Mouse (Mus musculus) frontal cortex, postnatal 25 days (tissue): Measurements from ENCODE around the gene Fars2.
"Not testable (repeated sequence)": the region's sequence is repeated elsewhere in the genome, so short reads cannot be mapped to it uniquely, and the experiment has no call there.

Source experiments
- DNase-seq, 2 experiments: peaks; one replicate each; pipeline ENCODE4 v3.0.0; 2022; ENCODE audit warnings: low spot score in 2 of 2

Fars2 gene

DNA sequence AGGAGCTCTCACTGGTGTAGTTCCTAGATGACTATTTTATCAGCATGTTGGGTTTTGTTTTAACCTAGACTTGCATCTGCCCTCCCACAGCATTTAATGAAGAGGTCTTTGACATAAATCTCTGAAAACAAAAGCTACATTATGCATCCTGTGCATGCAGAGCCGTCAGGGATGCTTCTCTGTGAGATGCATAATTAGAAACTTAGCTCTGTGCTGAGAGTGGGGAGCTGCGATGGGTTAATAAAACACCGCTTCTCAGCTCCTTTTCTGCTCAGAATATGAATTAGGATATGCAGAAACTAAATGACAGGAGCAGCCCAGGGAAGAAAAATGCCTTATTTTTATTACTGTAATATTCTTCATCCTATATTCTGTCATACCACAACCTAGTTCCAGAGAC, 251.6 kb downstream of the Fars2 start:
- no peak for DNase-seq

DNA sequence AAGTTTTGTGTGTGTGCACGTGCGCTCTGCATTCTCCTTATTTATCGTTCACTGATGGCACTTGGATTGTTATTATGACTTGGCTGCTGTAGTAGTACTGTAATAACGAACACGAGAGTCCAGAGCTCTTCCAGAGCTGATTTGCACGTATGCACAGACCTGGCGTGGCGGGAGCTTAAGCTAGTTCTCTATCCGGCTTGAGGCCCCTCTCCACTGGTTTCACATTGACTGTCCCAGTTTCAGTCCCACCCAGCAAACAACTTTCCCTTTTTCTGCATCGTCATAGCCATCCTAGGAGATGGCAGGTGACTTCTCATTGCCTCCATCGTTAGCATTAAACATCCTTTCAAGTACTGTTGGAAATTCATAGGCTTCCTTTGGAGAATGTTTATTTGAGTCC, 252.2 kb downstream of the Fars2 start:
- no peak for DNase-seq

DNA sequence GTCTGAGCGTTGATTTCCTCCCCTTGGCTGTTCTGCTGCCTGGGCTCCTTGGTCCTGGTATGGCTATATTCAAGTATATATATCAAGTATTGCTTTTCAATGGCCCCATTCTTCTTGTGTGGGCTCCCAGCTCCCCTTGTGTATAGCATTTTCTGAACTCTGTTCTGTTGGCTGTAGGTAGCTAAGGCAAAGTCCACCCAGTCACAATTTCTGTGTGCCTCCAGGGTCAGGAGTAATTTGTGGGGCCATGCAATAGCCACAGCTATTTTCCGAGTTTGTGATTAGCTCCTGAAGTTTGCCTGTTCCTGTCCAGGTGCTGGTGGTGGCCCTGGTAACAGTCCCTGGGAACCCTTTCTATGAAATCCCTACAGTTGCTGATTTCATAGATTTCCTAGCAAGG, 266.0 kb downstream of the Fars2 start:
- DNase-seq: no peak

DNA sequence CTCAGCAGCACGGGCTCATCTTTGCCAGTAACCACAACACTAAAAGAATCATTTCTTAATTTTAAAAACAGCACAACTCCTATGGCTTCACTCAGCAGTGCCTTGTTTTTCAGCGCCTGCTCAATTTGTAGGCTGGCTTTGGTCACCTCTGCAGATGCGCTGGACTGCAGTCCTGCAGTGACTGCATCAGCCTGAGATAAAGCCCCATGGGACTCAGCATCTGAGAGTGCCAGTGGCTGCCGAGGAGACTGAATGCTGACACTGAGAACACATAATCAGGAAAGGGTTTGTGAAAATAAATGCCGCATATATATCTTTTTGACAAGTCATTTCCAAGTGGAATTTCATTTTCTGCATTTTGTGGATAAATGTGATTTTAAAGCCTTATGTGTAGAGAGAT, 268.9 kb downstream of the Fars2 start:
- no peak for DNase-seq

DNA sequence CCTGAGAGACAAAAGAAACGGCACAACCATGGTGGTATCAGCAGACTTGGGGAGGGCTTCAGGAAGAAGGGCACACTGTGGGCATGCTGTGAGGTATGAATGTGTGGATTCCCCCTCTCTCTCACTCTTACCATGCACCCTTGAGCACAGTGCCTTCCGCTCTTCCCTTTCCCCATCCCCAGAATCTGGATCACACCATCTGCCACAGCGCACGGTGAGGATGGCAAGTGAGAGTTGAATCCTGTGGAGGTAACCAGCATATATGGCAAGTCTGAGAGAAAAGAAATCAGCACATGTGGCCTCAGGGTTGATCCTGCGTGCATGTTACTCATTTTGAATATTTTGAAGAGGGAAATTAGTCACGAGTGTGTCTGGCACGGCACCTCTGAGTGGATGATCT, 274.7 kb downstream of the Fars2 start:
- no peak for DNase-seq

DNA sequence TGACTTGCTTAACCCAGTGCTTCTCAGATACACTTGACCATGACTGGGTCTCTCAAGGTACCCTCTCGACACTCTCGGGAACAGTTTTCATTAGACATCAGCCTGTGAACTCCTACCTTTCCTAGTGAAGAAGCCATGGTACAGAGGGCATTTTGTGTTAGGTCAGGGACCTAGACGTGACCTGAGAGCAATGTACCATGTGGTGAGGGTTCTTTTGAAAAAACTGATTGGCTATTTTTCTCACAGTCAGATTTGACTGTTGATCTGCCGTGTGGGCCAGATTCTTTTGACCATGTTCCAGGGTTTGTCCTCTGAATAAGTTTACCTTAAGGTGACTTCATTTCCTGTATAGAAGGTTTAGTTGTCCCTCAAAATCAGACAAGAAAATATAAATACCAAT, 275.5 kb downstream of the Fars2 start:
- no peak for DNase-seq

DNA sequence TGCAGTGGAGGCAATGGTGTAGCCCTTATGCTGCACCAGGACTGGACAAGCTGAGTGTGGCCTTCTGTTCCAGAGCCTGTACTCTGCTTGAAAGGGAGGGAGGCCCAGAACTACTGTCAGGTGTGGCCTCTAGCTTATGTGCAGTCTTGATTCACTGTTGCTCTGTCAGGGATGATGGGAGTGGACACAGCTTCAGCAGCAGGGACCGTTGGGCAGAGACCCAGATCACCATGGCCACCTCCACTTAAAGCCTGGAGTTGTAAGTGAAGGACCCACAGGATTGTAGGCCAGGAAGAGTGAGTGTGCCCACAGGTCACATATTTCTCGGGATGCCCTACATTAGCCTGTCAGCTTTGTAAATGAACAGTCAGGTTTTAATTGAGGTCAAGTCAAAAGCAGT, 283.8 kb downstream of the Fars2 start:
- no peak for DNase-seq

DNA sequence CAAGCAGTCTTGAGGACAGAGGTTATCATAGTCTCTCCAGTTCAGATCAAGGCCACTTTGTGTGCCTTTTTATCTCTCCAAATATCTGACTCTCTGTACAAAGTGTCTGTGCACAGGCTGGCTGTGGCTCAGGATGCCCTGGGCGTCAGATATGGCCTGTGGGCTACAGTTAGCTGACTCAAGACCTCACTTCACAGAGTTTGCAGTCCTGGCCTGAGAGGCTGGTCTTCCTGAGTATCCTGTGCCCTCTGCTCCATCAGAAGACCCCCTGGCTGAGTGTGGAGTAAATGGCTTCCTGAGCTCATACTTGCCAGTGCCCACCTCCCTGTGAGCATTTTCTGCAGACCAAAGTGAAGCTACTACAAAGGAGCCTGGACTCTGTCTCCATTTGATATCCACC, 296.1 kb downstream of the Fars2 start:
- no peak for DNase-seq

DNA sequence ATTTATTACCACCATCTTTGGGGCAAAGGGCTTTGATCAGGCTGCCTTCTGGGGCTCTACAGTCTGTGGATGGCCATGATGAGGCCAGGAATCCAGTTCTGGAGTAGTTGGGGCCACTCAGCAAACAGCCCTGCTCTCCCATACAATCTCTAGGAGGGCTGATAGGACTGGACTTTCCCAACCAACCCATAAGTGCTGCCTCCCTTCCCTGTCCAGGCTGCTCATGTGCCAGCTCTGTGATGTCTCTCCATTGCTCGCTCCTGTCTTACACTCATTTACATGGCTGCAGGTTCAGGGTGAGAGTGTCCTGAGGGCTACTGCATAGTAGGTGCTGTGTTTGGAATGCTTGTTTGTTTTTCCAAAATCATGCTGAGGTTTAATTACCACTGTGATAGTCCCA, 298.0 kb downstream of the Fars2 start:
- no peak for DNase-seq

DNA sequence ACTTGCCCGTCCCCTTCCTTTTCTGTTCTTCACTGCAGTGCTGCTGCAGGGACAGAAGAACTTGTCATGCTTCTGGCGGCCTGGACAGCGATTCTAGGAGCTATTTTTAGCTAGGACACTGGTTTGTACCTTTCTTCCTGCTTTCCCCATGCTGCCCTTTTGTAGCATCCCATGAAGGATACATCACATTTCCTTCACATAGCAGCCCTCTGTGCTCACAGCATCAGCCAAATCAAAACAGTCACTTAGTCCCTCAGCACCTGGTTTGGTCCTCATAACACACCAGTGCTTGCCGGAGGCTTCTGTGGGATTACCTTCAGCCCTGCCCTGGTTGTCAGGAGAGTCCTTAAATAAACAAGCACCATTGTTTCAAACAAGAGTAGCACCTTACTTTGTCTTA, 299.3 kb downstream of the Fars2 start:
- DNase-seq: no peak

DNA sequence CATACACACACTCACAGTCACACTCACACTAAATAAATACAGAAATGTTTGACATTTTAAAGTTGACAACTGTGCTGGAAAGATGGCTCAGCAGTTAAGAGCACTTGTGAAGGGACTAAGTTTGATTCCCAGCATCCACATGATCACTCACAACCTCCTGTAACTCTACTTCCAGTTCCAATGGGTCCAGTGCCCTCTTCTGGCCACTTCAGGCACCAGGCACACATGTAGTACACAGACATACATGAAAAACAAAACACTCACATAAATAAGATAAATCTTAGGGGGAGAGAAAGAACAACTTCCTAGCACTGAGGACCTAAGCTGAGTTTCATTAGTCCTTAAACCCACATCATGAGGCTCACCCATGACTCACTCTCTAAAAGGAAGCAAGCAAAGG, 302.1 kb downstream of the Fars2 start:
- no peak for DNase-seq

DNA sequence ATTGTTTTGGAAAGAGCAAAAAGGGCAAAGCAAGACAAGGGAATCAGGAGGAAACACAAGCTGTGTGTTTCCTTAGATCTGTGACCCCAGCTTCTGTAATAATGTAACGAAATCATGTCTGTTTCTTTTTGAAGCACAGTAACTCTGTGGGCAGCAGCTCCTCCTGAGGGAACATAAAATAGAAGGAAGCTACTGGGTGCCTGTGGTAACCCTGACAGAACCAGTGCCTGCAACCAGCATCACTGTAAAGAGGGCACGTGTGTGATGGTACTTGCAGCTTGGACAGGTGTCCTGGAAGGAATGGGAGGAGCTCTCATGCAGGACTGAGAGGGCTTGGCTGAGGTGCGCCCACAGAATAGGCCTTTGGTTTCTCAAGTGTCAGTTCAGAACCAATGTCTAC, 305.2 kb downstream of the Fars2 start:
- DNase-seq: no peak

DNA sequence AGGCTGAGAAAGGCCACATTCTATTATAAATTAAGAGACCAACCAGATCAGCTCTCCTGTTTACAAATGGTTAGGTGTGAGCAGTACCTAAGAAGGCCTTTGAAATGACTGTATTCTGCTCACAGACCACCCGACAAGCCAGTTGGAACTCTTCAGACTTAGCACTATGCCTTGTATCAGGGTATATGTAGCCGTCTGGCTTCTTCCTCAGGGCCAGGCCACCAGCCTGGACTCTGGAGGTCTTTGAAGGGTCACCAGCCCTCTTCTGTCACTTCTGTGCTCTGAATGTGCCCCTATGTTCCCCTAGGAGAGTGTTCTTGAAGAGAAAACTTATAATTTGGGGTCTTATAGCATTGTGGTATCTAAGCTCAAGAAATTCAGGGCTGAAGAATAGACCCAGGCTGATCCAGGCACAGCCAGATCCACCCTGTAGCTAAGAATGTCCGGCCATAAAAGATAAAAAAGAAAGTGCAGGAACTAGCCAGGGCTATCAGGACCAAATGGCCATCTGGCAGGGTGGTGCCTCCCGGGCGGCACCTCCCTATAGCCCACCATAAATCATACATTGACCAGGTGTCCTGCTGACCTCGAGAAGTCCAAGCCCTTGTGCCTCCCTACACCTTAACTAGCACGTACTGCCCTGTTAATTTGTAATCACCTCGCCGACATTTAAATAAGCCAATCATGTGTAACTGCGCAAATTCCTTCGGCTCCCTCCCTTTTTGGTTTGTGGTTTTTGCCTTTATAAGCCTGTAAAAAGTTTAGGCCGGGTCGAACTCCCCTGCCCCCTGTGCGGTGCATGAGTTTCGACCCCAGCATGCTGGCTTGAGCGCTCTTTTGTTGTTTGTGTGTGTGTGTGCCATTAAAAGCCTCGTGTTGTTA, 308.9 kb downstream of the Fars2 start:
- not testable (repeated sequence) for DNase-seq

DNA sequence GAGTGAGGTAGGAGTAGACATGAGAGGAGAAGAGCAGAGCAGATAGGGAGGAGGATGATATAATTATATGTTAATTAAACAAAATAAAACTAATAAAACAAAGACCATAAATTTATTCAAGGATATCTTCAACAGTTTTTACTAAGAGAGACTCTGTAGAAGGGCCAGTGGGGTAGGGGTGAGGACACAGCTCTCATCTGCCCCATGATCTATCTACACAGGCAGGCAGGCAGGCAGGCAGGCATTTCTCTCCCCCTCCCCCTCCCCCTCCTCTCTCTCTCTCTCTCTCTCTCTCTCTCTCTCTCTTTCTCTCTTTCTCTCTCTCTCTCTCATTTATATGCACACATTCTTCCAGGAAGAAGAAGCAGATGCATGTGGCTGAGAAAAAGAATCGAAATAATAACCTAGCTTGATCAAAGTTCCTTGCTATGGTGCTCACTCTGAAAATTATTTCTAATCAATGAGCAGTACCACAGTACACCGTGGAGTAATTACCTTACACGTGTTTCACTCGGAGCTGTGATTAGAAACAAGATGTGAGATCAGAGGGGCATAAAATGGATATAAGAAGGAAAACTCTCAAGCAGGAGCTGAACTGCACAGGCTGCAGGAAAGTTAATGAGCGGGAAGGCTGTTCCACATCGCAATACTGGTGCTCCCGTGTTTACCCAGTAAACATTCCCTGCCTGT, 312.4 kb downstream of the Fars2 start:
- DNase-seq: no peak

DNA sequence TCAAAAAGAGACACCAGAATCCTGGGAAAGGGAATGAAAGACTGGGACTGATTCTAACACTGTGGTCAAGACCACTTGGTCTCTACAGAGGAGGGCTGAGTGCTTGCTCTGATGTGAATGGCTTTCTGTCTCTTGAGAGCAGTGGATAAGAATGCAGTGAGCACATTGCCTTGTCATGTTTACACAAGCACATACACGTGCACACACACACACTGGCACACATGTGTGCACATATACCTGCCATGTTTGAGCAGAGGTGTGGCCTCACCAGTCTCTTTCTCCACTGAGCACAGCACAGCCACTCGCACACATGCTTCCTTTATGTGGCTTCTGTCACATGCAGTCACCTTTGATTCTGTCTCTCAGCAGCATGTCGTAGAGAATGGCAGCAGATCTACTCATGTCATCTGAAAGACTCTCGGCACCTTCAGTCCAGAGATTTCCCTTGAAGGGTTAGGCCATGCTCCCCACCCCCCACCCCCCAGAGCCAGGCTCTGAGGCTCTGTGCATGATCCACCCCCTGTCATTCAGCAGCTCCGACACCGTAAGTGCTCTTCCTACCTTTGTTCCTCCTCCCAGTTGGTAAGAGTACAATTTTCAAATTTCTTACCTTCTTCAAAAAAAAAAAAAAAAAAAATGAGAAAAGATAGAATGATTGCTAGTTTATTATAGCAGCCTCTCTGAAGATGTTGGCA, 313.4 kb downstream of the Fars2 start:
- DNase-seq: no peak

DNA sequence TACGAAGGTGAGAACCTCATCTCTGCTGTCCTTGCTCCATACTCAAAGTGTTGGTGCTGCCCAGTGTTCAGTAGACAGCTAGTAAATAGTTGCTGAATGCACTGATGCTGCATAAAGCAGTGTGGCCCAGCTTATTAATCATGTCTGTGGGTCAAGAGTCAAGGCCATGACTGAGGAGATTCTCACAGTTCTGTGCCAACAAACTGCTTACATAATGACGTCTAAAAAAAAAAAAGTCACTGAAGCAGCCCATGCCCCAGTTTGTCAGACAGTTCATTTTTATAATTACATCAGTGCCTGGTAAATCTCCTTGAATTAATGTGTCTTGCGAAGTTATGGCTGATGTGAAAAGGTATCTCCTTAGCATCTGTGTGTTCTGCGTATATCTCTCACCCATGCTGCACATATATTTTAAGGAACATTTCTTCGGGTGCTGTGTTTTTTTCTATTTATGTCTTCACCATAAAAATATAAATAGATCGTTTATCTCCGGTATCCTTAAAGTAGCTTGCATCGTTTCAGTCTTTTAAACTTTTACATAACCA, 314.8 kb downstream of the Fars2 start:
- no peak for DNase-seq

DNA sequence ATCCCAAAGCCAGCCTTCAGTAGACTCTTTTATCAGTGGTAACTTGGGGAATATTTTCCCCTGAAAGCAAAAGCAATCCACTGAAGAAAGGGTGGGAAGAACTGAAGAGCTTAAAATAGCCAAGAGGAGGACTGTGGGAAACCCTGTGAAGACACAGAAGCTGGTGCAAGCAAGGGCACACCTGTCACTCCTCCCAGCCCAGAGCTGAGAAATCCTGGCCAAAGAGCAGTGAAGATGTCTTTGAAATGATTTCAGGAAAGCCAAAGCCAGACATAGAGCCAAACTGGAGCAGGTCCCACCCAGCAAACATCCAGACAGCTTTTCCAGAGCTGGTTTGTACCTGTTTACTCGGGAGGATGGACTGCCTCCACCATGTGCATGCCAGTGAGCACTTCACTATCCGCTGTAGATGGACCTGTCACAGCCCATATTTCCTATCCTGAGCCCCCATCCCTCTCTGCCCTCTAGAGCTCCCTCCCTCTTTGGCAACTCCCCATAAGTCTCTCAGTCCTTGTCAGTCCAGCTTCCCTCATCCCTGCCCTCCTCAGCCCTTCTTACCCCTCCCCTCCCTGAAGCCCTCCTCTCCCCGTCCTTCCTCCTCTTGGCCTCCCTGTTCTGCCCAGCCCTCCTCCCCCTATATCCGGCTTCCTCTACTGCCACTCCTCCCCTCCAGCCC, 327.7 kb downstream of the Fars2 start:
- DNase-seq: no peak

DNA sequence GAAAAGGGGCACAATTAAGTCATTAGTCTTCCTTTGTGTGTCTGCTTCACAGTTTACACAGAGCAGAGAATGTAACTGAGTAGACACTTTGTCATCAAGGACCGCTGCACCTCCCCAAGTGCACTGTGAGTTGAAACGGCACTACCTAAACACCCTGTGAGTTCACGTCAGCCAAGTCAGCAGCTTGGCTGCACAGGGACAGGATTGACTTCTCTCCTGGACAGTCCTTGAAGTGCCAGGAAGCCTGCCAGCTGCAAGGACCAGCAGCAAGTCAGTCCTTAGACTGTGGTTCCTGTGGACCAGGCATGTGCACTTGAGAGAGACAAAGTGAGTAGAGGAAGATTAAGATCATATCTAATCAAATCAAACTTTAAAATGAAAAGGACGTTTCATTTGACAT, 330.7 kb downstream of the Fars2 start:
- DNase-seq: no peak

DNA sequence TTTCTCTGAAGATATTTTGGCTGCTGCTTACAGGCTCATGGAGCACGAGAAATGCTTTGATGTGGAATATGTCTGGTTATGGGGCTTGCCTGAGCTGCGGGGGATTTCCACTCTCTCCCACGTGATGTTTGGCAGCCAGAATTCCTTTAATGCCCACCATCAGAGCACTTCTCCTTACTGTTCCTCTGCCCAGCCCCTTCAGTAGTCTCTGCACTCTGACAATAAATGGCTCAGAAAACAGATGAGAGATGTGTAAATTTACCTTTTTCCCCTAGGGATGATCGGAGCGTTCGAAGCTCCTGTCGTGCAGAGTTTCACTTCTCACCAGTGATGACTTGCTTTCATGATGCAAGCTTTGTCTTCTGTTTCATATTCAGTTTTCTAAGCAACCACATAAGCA, 331.4 kb downstream of the Fars2 start:
- no peak for DNase-seq

DNA sequence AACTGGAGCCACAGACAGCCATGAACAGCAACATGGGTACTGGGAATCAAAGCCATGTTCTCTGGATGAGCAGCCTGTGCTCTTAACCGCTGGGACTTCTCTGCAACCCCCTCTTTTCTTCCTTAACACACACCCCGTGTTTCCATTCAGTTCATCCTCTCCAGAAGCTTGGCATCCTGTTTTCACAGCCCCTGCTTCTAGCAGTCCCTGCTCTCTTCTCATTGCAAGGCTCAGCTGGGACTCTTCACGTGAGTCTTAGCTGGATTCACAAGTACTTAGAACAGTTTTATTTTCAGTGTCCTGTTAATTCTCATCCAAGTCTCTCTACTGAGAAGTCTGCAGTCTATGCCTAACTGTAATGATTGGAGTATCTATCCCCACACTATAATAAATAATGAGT, 334.2 kb downstream of the Fars2 start:
- no peak for DNase-seq

DNA sequence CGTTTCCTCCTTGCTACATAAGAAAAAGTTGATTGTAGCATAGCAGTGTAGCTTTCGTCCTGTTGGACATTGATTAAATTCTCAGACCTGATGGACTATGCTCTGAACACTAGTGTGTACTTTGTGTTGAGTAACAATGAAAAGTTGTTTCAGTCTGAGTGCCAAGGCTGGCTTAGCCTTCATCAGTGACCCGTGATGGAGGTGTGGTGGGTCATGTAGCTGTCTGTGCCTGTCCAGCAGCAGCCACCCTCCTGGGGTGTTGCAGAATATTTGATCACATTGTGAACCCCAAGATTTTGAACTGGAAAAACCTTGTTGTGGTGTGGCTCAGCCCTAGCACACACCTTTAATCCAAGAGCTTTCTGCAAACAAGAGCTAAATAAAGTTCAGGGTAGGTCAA, 343.3 kb downstream of the Fars2 start:
- no peak for DNase-seq

DNA sequence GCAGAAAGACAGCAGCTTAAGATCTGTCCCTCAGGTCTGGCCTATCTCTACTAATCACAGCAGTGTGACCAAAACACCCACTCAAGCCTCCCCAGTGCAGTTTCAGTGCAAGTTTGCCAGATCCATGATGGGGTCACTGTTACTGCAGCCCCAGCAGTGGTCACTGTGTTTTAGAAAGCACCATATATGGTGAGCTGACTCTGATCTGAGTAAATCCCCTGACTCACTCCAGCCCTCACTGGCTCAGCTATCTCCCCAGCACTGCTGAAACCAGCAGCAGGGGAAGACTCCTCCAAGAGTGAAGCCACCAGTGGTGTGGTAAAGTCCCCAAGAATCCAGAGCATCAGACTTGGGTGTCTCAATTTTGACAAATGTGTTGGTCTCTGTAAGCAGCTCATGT, 346.5 kb downstream of the Fars2 start:
- DNase-seq: no peak
